Mouse (Mus musculus) bone marrow, adult 2 months (tissue): ENCODE results near the gene Rab8a.

ENCODE experiments used
- CTCF ChIP-seq: fragments of 200-500 bp; IDR thresholded peaks from 2 replicates; pipeline ENCODE4 v1.5.1; 2011; ENCODE audit warnings: low read length, control low read depth; ENCODE audit not compliant: control insufficient read depth, insufficient read depth
- POLR2A ChIP-seq: fragments of 200-500 bp; IDR thresholded peaks from 2 replicates; pipeline ENCODE4 v1.6.1; 2011; ENCODE audit warnings: low read depth, mild to moderate bottlenecking, control low read depth, low read length, borderline replicate concordance; ENCODE audit not compliant: control insufficient read depth

- TF ChIP-seq CTCF (no peak), POLR2A (no peak)
These were observed 50.8 kb downstream of the Rab8a start for GRCm38 (mm10) chr8:72211846-72212245.
